Mouse (Mus musculus): ENCODE measurements around the gene Serac1. TPM values are rescaled to one million over a fixed set of nuclear protein-coding genes. Genes with fewer than 3 reads are reported as not detected.

The Serac1 gene
- polyA plus RNA-seq, 1 experiment from 2014 or later: 6.2 TPM

- Histone ChIP-seq H3K4me3 (ENCODE audit: low read depth, low read length) (no peak overlapping the region), H3K9ac (replicated peaks; ENCODE audit: low read length) (no peak overlapping the region), H3K27me3 (ENCODE audit: control insufficient read depth, insufficient read depth, low read length) (no peaks in the 10 kb centered on the region), H3K9me3 (replicated peaks; ENCODE audit: control insufficient read depth, low read length) (no peaks in the 10 kb centered on the region), H3K36me3 (replicated peaks; ENCODE audit: control insufficient read depth, insufficient read depth, low read depth, low read length) (no peaks in the 10 kb centered on the region), H3K27ac (replicated peaks; ENCODE audit: low read depth, low read length) (no peak overlapping the region), H3K4me2 (ENCODE audit: low read depth, low read length) (no peak overlapping the region), H3K4me1 (ENCODE audit: control insufficient read depth, insufficient read depth, low read length) (no peaks in the 10 kb centered on the region)
- ATAC-seq (replicated peaks; ENCODE audit: insufficient number of reproducible peaks, low FRiP score, low TSS enrichment, low read depth) (no peak), DNase-seq (ENCODE audit: low spot score) (no peak)
- WGBS: 79% methylated on average over 7 of the region's 7 CpGs
Measured at GRCm38 (mm10) chr17:6001836-6002235, 77.7 kb downstream of the Serac1 start.

- no peak overlapping the region for H3K4me2 ChIP-seq (ENCODE audit: low read depth, low read length)
- no peak for DNase-seq (ENCODE audit: low spot score)
Measured at GRCm38 (mm10) chr17:6001389-6001788, 78.2 kb downstream of the Serac1 start.

GRCm38 (mm10) chr17:6000864-6001319 lies 78.6 kb downstream of the Serac1 start:
- WGBS: 87% methylated on average over 8 of the region's 8 CpGs
- H3K9ac ChIP-seq (replicated peaks; ENCODE audit: low read length): no peak overlapping the region
- no peak for ATAC-seq (replicated peaks; ENCODE audit: insufficient number of reproducible peaks, low FRiP score, low TSS enrichment, low read depth)

More at GRCm38 (mm10) chr17:6001389-6001788, 78.2 kb downstream of the Serac1 start:
- Histone ChIP-seq H3K9ac (replicated peaks; ENCODE audit: low read length) (no peak overlapping the region), H3K27me3 (ENCODE audit: control insufficient read depth, insufficient read depth, low read length) (no peaks in the 10 kb centered on the region), H3K27ac (replicated peaks; ENCODE audit: low read depth, low read length) (no peak overlapping the region), H3K36me3 (replicated peaks; ENCODE audit: control insufficient read depth, insufficient read depth, low read depth, low read length) (no peaks in the 10 kb centered on the region), H3K4me3 (ENCODE audit: low read depth, low read length) (no peak overlapping the region), H3K4me1 (ENCODE audit: control insufficient read depth, insufficient read depth, low read length) (no peaks in the 10 kb centered on the region), H3K9me3 (replicated peaks; ENCODE audit: control insufficient read depth, low read length) (no peaks in the 10 kb centered on the region)
- no peak for ATAC-seq (replicated peaks; ENCODE audit: insufficient number of reproducible peaks, low FRiP score, low TSS enrichment, low read depth)
- 85% methylated on average over 6 of the region's 6 CpGs for WGBS

GRCm38 (mm10) chr17:5999039-5999543 lies 80.5 kb downstream of the Serac1 start:
- WGBS: 78% methylated on average over 5 of the region's 5 CpGs
- no peak for ATAC-seq (replicated peaks; ENCODE audit: insufficient number of reproducible peaks, low FRiP score, low TSS enrichment, low read depth)
- Histone ChIP-seq H3K4me1 (ENCODE audit: control insufficient read depth, insufficient read depth, low read length) (no peaks in the 10 kb centered on the region), H3K4me2 (ENCODE audit: low read depth, low read length) (no peak overlapping the region), H3K27ac (replicated peaks; ENCODE audit: low read depth, low read length) (no peak overlapping the region), H3K4me3 (ENCODE audit: low read depth, low read length) (no peak overlapping the region), H3K27me3 (ENCODE audit: control insufficient read depth, insufficient read depth, low read length) (no peaks in the 10 kb centered on the region), H3K36me3 (replicated peaks; ENCODE audit: control insufficient read depth, insufficient read depth, low read depth, low read length) (no peaks in the 10 kb centered on the region), H3K9ac (replicated peaks; ENCODE audit: low read length) (no peak overlapping the region), H3K9me3 (replicated peaks; ENCODE audit: control insufficient read depth, low read length) (no peaks in the 10 kb centered on the region)
- no peak for DNase-seq (ENCODE audit: low spot score)

More at GRCm38 (mm10) chr17:6000864-6001319, 78.6 kb downstream of the Serac1 start:
- Histone ChIP-seq H3K27me3 (ENCODE audit: control insufficient read depth, insufficient read depth, low read length) (no peaks in the 10 kb centered on the region), H3K36me3 (replicated peaks; ENCODE audit: control insufficient read depth, insufficient read depth, low read depth, low read length) (no peaks in the 10 kb centered on the region), H3K4me1 (ENCODE audit: control insufficient read depth, insufficient read depth, low read length) (no peaks in the 10 kb centered on the region), H3K4me2 (ENCODE audit: low read depth, low read length) (no peak overlapping the region), H3K4me3 (ENCODE audit: low read depth, low read length) (no peak overlapping the region), H3K27ac (replicated peaks; ENCODE audit: low read depth, low read length) (no peak overlapping the region), H3K9me3 (replicated peaks; ENCODE audit: control insufficient read depth, low read length) (no peaks in the 10 kb centered on the region)
- no peak for DNase-seq (ENCODE audit: low spot score)

- H3K4me1 ChIP-seq (ENCODE audit: control insufficient read depth, insufficient read depth, low read length): no peaks in the 10 kb centered on the region
- no peaks in the 10 kb centered on the region for H3K27me3 ChIP-seq (ENCODE audit: control insufficient read depth, insufficient read depth, low read length)
- H3K36me3 ChIP-seq (replicated peaks; ENCODE audit: control insufficient read depth, insufficient read depth, low read depth, low read length): no peaks in the 10 kb centered on the region
- H3K4me3 ChIP-seq (ENCODE audit: low read depth, low read length): no peak overlapping the region
- no peak overlapping the region for H3K9ac ChIP-seq (replicated peaks; ENCODE audit: low read length)
- H3K27ac ChIP-seq (replicated peaks; ENCODE audit: low read depth, low read length): no peak overlapping the region
- ATAC-seq (replicated peaks; ENCODE audit: insufficient number of reproducible peaks, low FRiP score, low TSS enrichment, low read depth) (no peak), DNase-seq (ENCODE audit: low spot score) (no peak)
- H3K9me3 ChIP-seq (replicated peaks; ENCODE audit: control insufficient read depth, low read length): no peaks in the 10 kb centered on the region
- no peak overlapping the region for H3K4me2 ChIP-seq (ENCODE audit: low read depth, low read length)
Measured at GRCm38 (mm10) chr17:5998235-5998500, 81.4 kb downstream of the Serac1 start.

- Histone ChIP-seq H3K4me1 (ENCODE audit: control insufficient read depth, insufficient read depth, low read length) (no peaks in the 10 kb centered on the region), H3K4me2 (ENCODE audit: low read depth, low read length) (no peak overlapping the region), H3K9ac (replicated peaks; ENCODE audit: low read length) (no peak overlapping the region), H3K27ac (replicated peaks; ENCODE audit: low read depth, low read length) (no peak overlapping the region), H3K36me3 (replicated peaks; ENCODE audit: control insufficient read depth, insufficient read depth, low read depth, low read length) (no peaks in the 10 kb centered on the region), H3K9me3 (replicated peaks; ENCODE audit: control insufficient read depth, low read length) (no peaks in the 10 kb centered on the region), H3K27me3 (ENCODE audit: control insufficient read depth, insufficient read depth, low read length) (no peaks in the 10 kb centered on the region), H3K4me3 (ENCODE audit: low read depth, low read length) (no peak overlapping the region)
- WGBS: 78% methylated on average over 16 of the region's 16 CpGs
- ATAC-seq (replicated peaks; ENCODE audit: insufficient number of reproducible peaks, low FRiP score, low TSS enrichment, low read depth): no peak
- DNase-seq (ENCODE audit: low spot score): no peak
Measured at GRCm38 (mm10) chr17:5997380-5998234, 81.9 kb downstream of the Serac1 start.

GRCm38 (mm10) chr17:5996589-5996988 lies 83.0 kb downstream of the Serac1 start:
- Histone ChIP-seq H3K27ac (replicated peaks; ENCODE audit: low read depth, low read length) (no peak overlapping the region), H3K4me1 (ENCODE audit: control insufficient read depth, insufficient read depth, low read length) (no peaks in the 10 kb centered on the region), H3K27me3 (ENCODE audit: control insufficient read depth, insufficient read depth, low read length) (no peaks in the 10 kb centered on the region), H3K4me2 (ENCODE audit: low read depth, low read length) (no peak overlapping the region), H3K36me3 (replicated peaks; ENCODE audit: control insufficient read depth, insufficient read depth, low read depth, low read length) (no peaks in the 10 kb centered on the region), H3K9ac (replicated peaks; ENCODE audit: low read length) (no peak overlapping the region), H3K4me3 (ENCODE audit: low read depth, low read length) (no peak overlapping the region), H3K9me3 (replicated peaks; ENCODE audit: control insufficient read depth, low read length) (no peaks in the 10 kb centered on the region)
- 69% methylated on average over 14 of the region's 14 CpGs for WGBS
- ATAC-seq (replicated peaks; ENCODE audit: insufficient number of reproducible peaks, low FRiP score, low TSS enrichment, low read depth): no peak
- DNase-seq (ENCODE audit: low spot score): no peak

- Histone ChIP-seq H3K36me3 (replicated peaks; ENCODE audit: control insufficient read depth, insufficient read depth, low read depth, low read length) (no peaks in the 10 kb centered on the region), H3K4me3 (ENCODE audit: low read depth, low read length) (no peak overlapping the region), H3K27me3 (ENCODE audit: control insufficient read depth, insufficient read depth, low read length) (no peaks in the 10 kb centered on the region), H3K4me2 (ENCODE audit: low read depth, low read length) (no peak overlapping the region), H3K27ac (replicated peaks; ENCODE audit: low read depth, low read length) (no peak overlapping the region), H3K9ac (replicated peaks; ENCODE audit: low read length) (no peak overlapping the region), H3K9me3 (replicated peaks; ENCODE audit: control insufficient read depth, low read length) (no peaks in the 10 kb centered on the region), H3K4me1 (ENCODE audit: control insufficient read depth, insufficient read depth, low read length) (no peaks in the 10 kb centered on the region)
- WGBS: 86% methylated on average over 6 of the region's 6 CpGs
- DNase-seq (ENCODE audit: low spot score): no peak
- ATAC-seq (replicated peaks; ENCODE audit: insufficient number of reproducible peaks, low FRiP score, low TSS enrichment, low read depth): no peak
Measured at GRCm38 (mm10) chr17:5994606-5995005, 84.9 kb downstream of the Serac1 start.

Measured in embryonic facial prominence, embryonic 11.5 days (tissue).